Mouse (Mus musculus): ENCODE data around the gene Lalba. TPM values are rescaled to one million over a fixed set of nuclear protein-coding genes. Genes with fewer than 3 reads are reported as not detected.
"Not testable (repeated sequence)": the region's sequence is repeated elsewhere in the genome, so short reads cannot be mapped to it uniquely, and the experiment has no call there.

Gene Lalba
- polyA plus RNA-seq, 2 experiments = not detected

GRCm38 (mm10) chr15:98452288-98452687 is 30.2 kb downstream of the Lalba start, which contains the start of gene Olfr281:
Gene Olfr281 (plus strand): TSS chr15:98452588.
- H3K9ac ChIP-seq (replicated peaks) = no peak within 1 kb of the TSS
- H3K9me3 ChIP-seq (ENCODE audit: control insufficient read depth, low read length) = no peaks in the 10 kb centered on the region
- DNase-seq (ENCODE audit: low read depth in 3 of 3, low spot score in 3 of 3) (no peak), ATAC-seq (ENCODE audit: insufficient read depth) (no peak)
- no peaks in the 10 kb centered on the region for H3K27me3 ChIP-seq (ENCODE audit: control insufficient read depth, insufficient read depth, low read length)
- H3K4me3 ChIP-seq (ENCODE audit: insufficient read depth in 1 of 2, low read depth in 2 of 2, low read length in 2 of 2) = no peak within 1 kb of the TSS
- H3K4me1 ChIP-seq (replicated peaks; ENCODE audit: control insufficient read depth in 2 of 2, insufficient read depth in 2 of 2, low read length in 1 of 2) = no peaks in the 10 kb centered on the region
- H3K4me2 ChIP-seq (ENCODE audit: low read depth) = no peak within 1 kb of the TSS
- no peaks in the 10 kb centered on the region for H3K36me3 ChIP-seq (replicated peaks; ENCODE audit: control insufficient read depth, insufficient read depth, low read depth)
- TF ChIP-seq EP300 (IDR thresholded peaks at IDR 0.05; ENCODE audit: low read depth) = no peak
- H3K27ac ChIP-seq = no peak within 1 kb of the TSS
- 69% methylated on average over 7 of the region's 7 CpGs for WGBS (ENCODE audit: insufficient replicate concordance)

- WGBS (ENCODE audit: insufficient replicate concordance) = 50% methylated on average over 4 of the region's 4 CpGs
Measured at GRCm38 (mm10) chr15:98448521-98448920, 34.0 kb downstream of the Lalba start.

GRCm38 (mm10) chr15:98444561-98444960 is 38.0 kb downstream of the Lalba start:
- no peak overlapping the region for H3K9ac ChIP-seq (replicated peaks)
- no peak overlapping the region for H3K4me2 ChIP-seq (ENCODE audit: low read depth)
- no peaks in the 10 kb centered on the region for H3K36me3 ChIP-seq (replicated peaks; ENCODE audit: control insufficient read depth, insufficient read depth, low read depth)
- no peaks in the 10 kb centered on the region for H3K4me1 ChIP-seq (replicated peaks; ENCODE audit: control insufficient read depth in 2 of 2, insufficient read depth in 2 of 2, low read length in 1 of 2)
- H3K27me3 ChIP-seq (ENCODE audit: control insufficient read depth, insufficient read depth, low read length) = no peaks in the 10 kb centered on the region
- H3K27ac ChIP-seq = no peak overlapping the region
- H3K4me3 ChIP-seq (ENCODE audit: insufficient read depth in 1 of 2, low read depth in 2 of 2, low read length in 2 of 2) = no peak overlapping the region
- H3K9me3 ChIP-seq (ENCODE audit: control insufficient read depth, low read length) = no peaks in the 10 kb centered on the region
- ATAC-seq (ENCODE audit: insufficient read depth) = no peak
- TF ChIP-seq CTCF (IDR thresholded peaks at IDR 0.05; ENCODE audit: low read depth) = no peak
- TF ChIP-seq EP300 (IDR thresholded peaks at IDR 0.05; ENCODE audit: low read depth) = no peak
- DNase-seq (ENCODE audit: low read depth in 3 of 3, low spot score in 3 of 3) = no peak
- WGBS (ENCODE audit: insufficient replicate concordance) = 44% methylated on average over 3 of the region's 3 CpGs

More at GRCm38 (mm10) chr15:98448521-98448920, 34.0 kb downstream of the Lalba start:
- H3K4me2 ChIP-seq (ENCODE audit: low read depth) = no peak overlapping the region
- no peaks in the 10 kb centered on the region for H3K4me1 ChIP-seq (replicated peaks; ENCODE audit: control insufficient read depth in 2 of 2, insufficient read depth in 2 of 2, low read length in 1 of 2)
- H3K27me3 ChIP-seq (ENCODE audit: control insufficient read depth, insufficient read depth, low read length) = no peaks in the 10 kb centered on the region
- H3K36me3 ChIP-seq (replicated peaks; ENCODE audit: control insufficient read depth, insufficient read depth, low read depth) = no peaks in the 10 kb centered on the region
- no peak for TF ChIP-seq EP300 (IDR thresholded peaks at IDR 0.05; ENCODE audit: low read depth)
- no peak for TF ChIP-seq CTCF (IDR thresholded peaks at IDR 0.05; ENCODE audit: low read depth)
- DNase-seq (ENCODE audit: low read depth in 3 of 3, low spot score in 3 of 3) = no peak
- no peaks in the 10 kb centered on the region for H3K9me3 ChIP-seq (ENCODE audit: control insufficient read depth, low read length)
- H3K27ac ChIP-seq = no peak overlapping the region
- no peak overlapping the region for H3K4me3 ChIP-seq (ENCODE audit: insufficient read depth in 1 of 2, low read depth in 2 of 2, low read length in 2 of 2)
- ATAC-seq (ENCODE audit: insufficient read depth) = no peak
- H3K9ac ChIP-seq (replicated peaks) = no peak overlapping the region

GRCm38 (mm10) chr15:98430925-98431324 is 51.6 kb downstream of the Lalba start, which contains the start of gene Olfr282:
Gene Olfr282 (plus strand): TSS chr15:98431225.
- not testable (repeated sequence) for ATAC-seq (ENCODE audit: insufficient read depth); H3K9me3 ChIP-seq (ENCODE audit: control insufficient read depth, low read length); H3K4me1 ChIP-seq (replicated peaks; ENCODE audit: control insufficient read depth in 2 of 2, insufficient read depth in 2 of 2, low read length in 1 of 2); H3K4me2 ChIP-seq (ENCODE audit: low read depth); H3K4me3 ChIP-seq (ENCODE audit: insufficient read depth in 1 of 2, low read depth in 2 of 2, low read length in 2 of 2); H3K27ac ChIP-seq; H3K27me3 ChIP-seq (ENCODE audit: control insufficient read depth, insufficient read depth, low read length); H3K36me3 ChIP-seq (replicated peaks; ENCODE audit: control insufficient read depth, insufficient read depth, low read depth); DNase-seq (ENCODE audit: low read depth in 3 of 3, low spot score in 3 of 3); H3K9ac ChIP-seq (replicated peaks)
- WGBS (ENCODE audit: insufficient replicate concordance) = 59% methylated on average over 5 of the region's 5 CpGs

Small RNA genes lying within 50 kb of the gene (microRNA-seq; reads per million reads assigned to microRNA genes)
- gene Mir1291 = 1.3 reads per million

Other genes starting within 250 kb of the Lalba start
- gene Olfr286, start 248.3 kb downstream of the Lalba start, polyA plus RNA-seq (2012; rRNA removed) = not detected in 2 replicates
- not detected in 2 replicates for gene Olfr286, start 248.3 kb downstream of the Lalba start, polyA plus RNA-seq (2014; fragmentation: Nextera tagmentation; extraction: Ambion mirVana)
- gene H1fnt, start 225.4 kb downstream of the Lalba start, polyA plus RNA-seq (2012; rRNA removed) = not detected in 2 replicates
- gene H1fnt, start 225.4 kb downstream of the Lalba start, polyA plus RNA-seq (2014; fragmentation: Nextera tagmentation; extraction: Ambion mirVana) = not detected in 2 replicates
- gene Zfp641, start 186.6 kb downstream of the Lalba start, polyA plus RNA-seq (2012; rRNA removed) = 0.03 and 0.11 TPM in 2 replicates
- 0.08 and 0.09 TPM in 2 replicates for gene Zfp641, start 186.6 kb downstream of the Lalba start, polyA plus RNA-seq (2014; fragmentation: Nextera tagmentation; extraction: Ambion mirVana)
- not detected in 2 replicates for gene Olfr285, start 165.4 kb downstream of the Lalba start, polyA plus RNA-seq (2012; rRNA removed)
- gene Olfr285, start 165.4 kb downstream of the Lalba start, polyA plus RNA-seq (2014; fragmentation: Nextera tagmentation; extraction: Ambion mirVana) = not detected in 2 replicates
- not detected in 2 replicates for gene Olfr284, start 141.7 kb downstream of the Lalba start, polyA plus RNA-seq (2012; rRNA removed)
- gene Olfr284, start 141.7 kb downstream of the Lalba start, polyA plus RNA-seq (2014; fragmentation: Nextera tagmentation; extraction: Ambion mirVana) = not detected in 2 replicates
- not detected in 2 replicates for gene Olfr283, start 101.8 kb downstream of the Lalba start, polyA plus RNA-seq (2012; rRNA removed)
- not detected in 2 replicates for gene Olfr283, start 101.8 kb downstream of the Lalba start, polyA plus RNA-seq (2014; fragmentation: Nextera tagmentation; extraction: Ambion mirVana)
- not detected in 2 replicates for gene Olfr282, start 51.5 kb downstream of the Lalba start, polyA plus RNA-seq (2012; rRNA removed)
- gene Olfr282, start 51.5 kb downstream of the Lalba start, polyA plus RNA-seq (2014; fragmentation: Nextera tagmentation; extraction: Ambion mirVana) = not detected in 2 replicates
- not detected in 2 replicates for gene Olfr281, start 30.1 kb downstream of the Lalba start, polyA plus RNA-seq (2012; rRNA removed)
- not detected in 2 replicates for gene Olfr281, start 30.1 kb downstream of the Lalba start, polyA plus RNA-seq (2014; fragmentation: Nextera tagmentation; extraction: Ambion mirVana)
- not detected in 2 replicates for gene OR5BS1P, start 12.8 kb downstream of the Lalba start, polyA plus RNA-seq (2012; rRNA removed)
- not detected in 2 replicates for gene OR5BS1P, start 12.8 kb downstream of the Lalba start, polyA plus RNA-seq (2014; fragmentation: Nextera tagmentation; extraction: Ambion mirVana)
- not detected in 2 replicates for gene Olfr279, start 9.7 kb upstream of the Lalba start, polyA plus RNA-seq (2012; rRNA removed)
- gene Olfr279, start 9.7 kb upstream of the Lalba start, polyA plus RNA-seq (2014; fragmentation: Nextera tagmentation; extraction: Ambion mirVana) = not detected in 2 replicates
- gene Kansl2, start 51.5 kb upstream of the Lalba start, polyA plus RNA-seq (2012; rRNA removed) = 17.5 and 21.7 TPM in 2 replicates
- gene Kansl2, start 51.5 kb upstream of the Lalba start, polyA plus RNA-seq (2014; fragmentation: Nextera tagmentation; extraction: Ambion mirVana) = 31.1 and 35.6 TPM in 2 replicates
- gene Ccnt1, start 88.2 kb upstream of the Lalba start, polyA plus RNA-seq (2012; rRNA removed) = 6.1 and 8.2 TPM in 2 replicates
- 23.7 and 24.7 TPM in 2 replicates for gene Ccnt1, start 88.2 kb upstream of the Lalba start, polyA plus RNA-seq (2014; fragmentation: Nextera tagmentation; extraction: Ambion mirVana)
- gene 4930415O20Rik, start 88.3 kb upstream of the Lalba start, polyA plus RNA-seq (2012; rRNA removed) = not detected in 2 replicates
- not detected in 2 replicates for gene 4930415O20Rik, start 88.3 kb upstream of the Lalba start, polyA plus RNA-seq (2014; fragmentation: Nextera tagmentation; extraction: Ambion mirVana)
- gene Adcy6, start 127.4 kb upstream of the Lalba start, polyA plus RNA-seq (2012; rRNA removed) = 11.3 and 13.1 TPM in 2 replicates
- gene Adcy6, start 127.4 kb upstream of the Lalba start, polyA plus RNA-seq (2014; fragmentation: Nextera tagmentation; extraction: Ambion mirVana) = 4.2 and 5.7 TPM in 2 replicates
- 0.85 and 1.5 TPM in 2 replicates for gene Cacnb3, start 148.1 kb upstream of the Lalba start, polyA plus RNA-seq (2012; rRNA removed)
- 0.27 and 0.42 TPM in 2 replicates for gene Cacnb3, start 148.1 kb upstream of the Lalba start, polyA plus RNA-seq (2014; fragmentation: Nextera tagmentation; extraction: Ambion mirVana)
- 16.5 and 23.4 TPM in 2 replicates for gene Ddx23, start 180.2 kb upstream of the Lalba start, polyA plus RNA-seq (2012; rRNA removed)
- gene Ddx23, start 180.2 kb upstream of the Lalba start, polyA plus RNA-seq (2014; fragmentation: Nextera tagmentation; extraction: Ambion mirVana) = 11.0 and 11.7 TPM in 2 replicates
- 0.25 and 0.67 TPM in 2 replicates for gene Rnd1, start 194.7 kb upstream of the Lalba start, polyA plus RNA-seq (2012; rRNA removed)
- 0.24 and 0.63 TPM in 2 replicates for gene Rnd1, start 194.7 kb upstream of the Lalba start, polyA plus RNA-seq (2014; fragmentation: Nextera tagmentation; extraction: Ambion mirVana)
- gene Ccdc65, start 225.5 kb upstream of the Lalba start, polyA plus RNA-seq (2012; rRNA removed) = 0.01 TPM in 1 of 2 replicates, not detected in the other
- not detected in 2 replicates for gene Ccdc65, start 225.5 kb upstream of the Lalba start, polyA plus RNA-seq (2014; fragmentation: Nextera tagmentation; extraction: Ambion mirVana)
- 61.1 and 70.1 TPM in 2 replicates for gene Fkbp11, start 245.5 kb upstream of the Lalba start, polyA plus RNA-seq (2012; rRNA removed)
- gene Fkbp11, start 245.5 kb upstream of the Lalba start, polyA plus RNA-seq (2014; fragmentation: Nextera tagmentation; extraction: Ambion mirVana) = 119 and 123 TPM in 2 replicates

Data from liver, embryonic 14.5 days (tissue).